Mouse (Mus musculus) heart, postnatal 0 days (tissue): Measurements from ENCODE around the gene 3110082I17Rik.

ENCODE experiments used
- CTCF ChIP-seq: IDR thresholded peaks from 2 replicates; pipeline ENCODE4 v1.5.1; 2016; ENCODE audit warnings: antibody characterized with exemption, control low read depth, low read depth
- EP300 ChIP-seq: IDR thresholded peaks from 2 replicates; pipeline ENCODE4 v1.6.1; 2016; ENCODE audit warnings: antibody characterized with exemption, low read depth

GRCm38 (mm10) chr5:139324045-139324491, 136.3 kb downstream of the 3110082I17Rik start:
- TF ChIP-seq CTCF (no peak), EP300 (no peak)
